Mouse (Mus musculus) bone marrow macrophage, adult 2 months (primary cell): ENCODE data around the gene Mapk8ip3. TPM values are rescaled to one million over a fixed set of nuclear protein-coding genes. Genes with fewer than 3 reads are reported as not detected.

ENCODE experiments used
- H3K27ac ChIP-seq: 2 replicates; pipeline ENCODE4 v1.5.1; 2012; ENCODE audit warnings: low read depth, low read length; ENCODE audit not compliant: insufficient read depth
- H3K4me1 ChIP-seq: 2 replicates; pipeline ENCODE4 v1.6.1; 2012; ENCODE audit warnings: low read length; ENCODE audit not compliant: control insufficient read depth, insufficient read depth
- H3K4me3 ChIP-seq: 2 replicates; pipeline ENCODE4 v1.5.1; 2012; ENCODE audit warnings: mild to moderate bottlenecking, low read length, moderate library complexity; ENCODE audit not compliant: insufficient read depth
- CTCF ChIP-seq: IDR thresholded peaks from 2 replicates; pipeline ENCODE4 v1.5.1; 2012; ENCODE audit warnings: low read depth, mild to moderate bottlenecking, low read length, moderate library complexity
- POLR2A ChIP-seq: IDR thresholded peaks from 2 replicates; pipeline ENCODE4 v1.6.1; 2012; ENCODE audit warnings: mild to moderate bottlenecking, low read depth, low read length, borderline replicate concordance
- polyA plus RNA-seq: library from polyadenylated mRNA; stranded (reverse); fragments of >200 nt; gene quantifications from 2 replicates; pipeline ENCODE4 v1.2.4, GENCODE M21; 2012; ENCODE audit not compliant: missing spikeins, insufficient read depth, insufficient read length

Gene Mapk8ip3
- polyA plus RNA-seq, 1 experiment = 56.7 TPM

- Histone ChIP-seq H3K4me3 (peak within 1 kb of the TSS; percentile 100), H3K27ac (peak within 1 kb of the TSS; percentile 59), H3K4me1 (0 out of 2 replicates have a peak, but pooled peaks cover 4% of the 10 kb centered on the region)
- TF ChIP-seq POLR2A = peak; percentile 56; the same call in 1 of the 2 replicates
- no peak for TF ChIP-seq CTCF
Observed at GRCm38 (mm10) chr17:24894995-24895547, 41.7 kb downstream of the Mapk8ip3 start, which contains the start of the genes Eme2 and Mrps34. Eme2 (minus strand) TSS chr17:24895087. Mrps34 (plus strand) TSS chr17:24895116.

GRCm38 (mm10) chr17:24894061-24894994, 42.4 kb downstream of the Mapk8ip3 start:
- TF ChIP-seq CTCF (no peak), POLR2A (no peak)
- Histone ChIP-seq H3K4me3 (peak overlapping the region; percentile 100), H3K27ac (no peak overlapping the region), H3K4me1 (0 out of 2 replicates have a peak, but pooled peaks cover 4% of the 10 kb centered on the region)

- H3K4me3 ChIP-seq = no peak overlapping the region
- H3K4me1 ChIP-seq = 0 out of 2 replicates have a peak, but pooled peaks cover 4% of the 10 kb centered on the region
- TF ChIP-seq CTCF = no peak
- no peak for TF ChIP-seq POLR2A
- no peak overlapping the region for H3K27ac ChIP-seq
Observed at GRCm38 (mm10) chr17:24893276-24893675, 43.5 kb downstream of the Mapk8ip3 start.

GRCm38 (mm10) chr17:24892785-24893184, 44.0 kb downstream of the Mapk8ip3 start:
- Histone ChIP-seq H3K4me1 (peaks cover 7% of the 10 kb centered on the region; the same call in 1 of the 2 replicates), H3K4me3 (no peak overlapping the region), H3K27ac (no peak overlapping the region)
- TF ChIP-seq CTCF = no peak
- no peak for TF ChIP-seq POLR2A

- TF ChIP-seq CTCF (no peak), POLR2A (no peak)
- Histone ChIP-seq H3K4me3 (no peak overlapping the region), H3K4me1 (peaks cover 6% of the 10 kb centered on the region; the same call in 1 of the 2 replicates)
Observed at GRCm38 (mm10) chr17:24891321-24891720, 45.5 kb downstream of the Mapk8ip3 start.

GRCm38 (mm10) chr17:24890151-24891092, 46.4 kb downstream of the Mapk8ip3 start:
- Histone ChIP-seq H3K27ac (no peak overlapping the region), H3K4me1 (peaks cover 6% of the 10 kb centered on the region; the same call in 1 of the 2 replicates), H3K4me3 (no peak overlapping the region)
- TF ChIP-seq POLR2A (no peak), CTCF (no peak)

More at GRCm38 (mm10) chr17:24891321-24891720, 45.5 kb downstream of the Mapk8ip3 start:
- no peak overlapping the region for H3K27ac ChIP-seq

- H3K4me3 ChIP-seq = no peak overlapping the region
- no peak overlapping the region for H3K27ac ChIP-seq
- peaks cover 7% of the 10 kb centered on the region for H3K4me1 ChIP-seq
- TF ChIP-seq POLR2A (no peak), CTCF (no peak)
Observed at GRCm38 (mm10) chr17:24888862-24889261, 47.9 kb downstream of the Mapk8ip3 start.

- TF ChIP-seq POLR2A (no peak), CTCF (no peak)
- H3K4me1 ChIP-seq = peaks cover 9% of the 10 kb centered on the region
- peak overlapping the region; percentile 92 for H3K4me3 ChIP-seq
- no peak overlapping the region for H3K27ac ChIP-seq
Observed at GRCm38 (mm10) chr17:24887291-24888080, 49.3 kb downstream of the Mapk8ip3 start.
